Mouse (Mus musculus) heart, postnatal 0 days (tissue): ENCODE data around the gene Spem2.

Experiments used
- CTCF ChIP-seq: IDR thresholded peaks from 2 replicates; pipeline ENCODE4 v1.5.1; 2016; ENCODE audit warnings: antibody characterized with exemption, control low read depth, low read depth
- EP300 ChIP-seq: IDR thresholded peaks from 2 replicates; pipeline ENCODE4 v1.6.1; 2016; ENCODE audit warnings: antibody characterized with exemption, low read depth

- TF ChIP-seq EP300 = no peak
- TF ChIP-seq CTCF = no peak
Measured at GRCm38 (mm10) chr11:69802648-69803105, 15.6 kb downstream of the Spem2 start.
